Mouse (Mus musculus) spleen, adult 2 months (tissue): ENCODE data around the gene Ehhadh.

Source experiments
- CTCF ChIP-seq: fragments of 200-500 bp; IDR thresholded peaks from 2 replicates; pipeline ENCODE4 v1.5.1; 2011; ENCODE audit warnings: mild to moderate bottlenecking, inconsistent platforms; ENCODE audit not compliant: insufficient read depth, insufficient read length, insufficient replicate concordance; ENCODE audit errors: extremely low read depth
- POLR2A ChIP-seq: fragments of 200-500 bp; IDR thresholded peaks from 2 replicates; pipeline ENCODE4 v1.6.1; 2011; ENCODE audit warnings: low read depth, low read length, inconsistent platforms

GRCm38 (mm10) chr16:21815669-21816010 lies 28.0 kb upstream of the Ehhadh start:
- TF ChIP-seq CTCF (no peak), POLR2A (no peak)
